Mouse (Mus musculus) WW6 (cell line): ENCODE data around the gene B3galt4.
"Not testable (repeated sequence)": the region's sequence is repeated elsewhere in the genome, so short reads cannot be mapped to it uniquely, and the experiment has no call there.

Source experiments
- DNase-seq: peaks from one replicate; pipeline ENCODE4 v3.0.0-alpha.2; 2013; ENCODE audit warnings: low read depth, low spot score

B3galt4 gene

GRCm38 (mm10) chr17:33968489-33968888 lies 17.2 kb upstream of the B3galt4 start:
- DNase-seq = no peak

DNA sequence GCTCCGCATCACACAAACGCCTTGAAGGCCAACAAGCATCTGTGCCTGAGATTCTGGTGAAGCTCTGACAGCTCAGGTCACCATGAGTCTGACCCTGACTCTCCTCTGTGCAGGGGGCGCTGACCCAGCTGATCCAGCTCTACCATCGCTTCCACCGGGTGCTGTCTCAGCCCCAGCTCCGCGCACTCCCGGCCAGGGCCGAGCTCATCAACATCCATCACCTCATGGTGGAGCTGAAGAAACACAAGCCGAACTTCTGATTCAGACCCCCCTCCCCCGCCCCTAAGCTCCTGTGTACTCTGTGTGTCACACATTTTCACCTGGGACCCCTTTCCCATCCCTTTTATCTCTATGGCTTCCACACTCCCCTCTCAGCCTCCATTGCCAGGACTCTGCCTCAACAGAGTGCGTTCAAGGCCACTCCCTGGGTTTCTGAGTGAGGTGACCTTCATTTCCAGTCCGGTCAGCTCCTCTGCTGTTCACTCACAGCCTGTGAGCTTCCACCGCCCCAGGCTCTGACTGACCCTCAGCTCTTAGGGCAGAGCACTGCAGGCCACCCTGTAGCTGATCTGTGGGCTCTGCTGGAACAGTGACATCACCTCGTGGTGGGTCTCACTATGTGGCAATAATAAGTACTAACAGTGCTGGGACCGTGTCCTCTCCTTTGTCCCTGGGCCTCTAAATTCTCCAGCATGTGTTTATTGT lies 14.7 kb upstream of the B3galt4 start:
- no peak for DNase-seq

- DNase-seq = no peak
Measured at GRCm38 (mm10) chr17:33965082-33965845, 14.0 kb upstream of the B3galt4 start.

DNA sequence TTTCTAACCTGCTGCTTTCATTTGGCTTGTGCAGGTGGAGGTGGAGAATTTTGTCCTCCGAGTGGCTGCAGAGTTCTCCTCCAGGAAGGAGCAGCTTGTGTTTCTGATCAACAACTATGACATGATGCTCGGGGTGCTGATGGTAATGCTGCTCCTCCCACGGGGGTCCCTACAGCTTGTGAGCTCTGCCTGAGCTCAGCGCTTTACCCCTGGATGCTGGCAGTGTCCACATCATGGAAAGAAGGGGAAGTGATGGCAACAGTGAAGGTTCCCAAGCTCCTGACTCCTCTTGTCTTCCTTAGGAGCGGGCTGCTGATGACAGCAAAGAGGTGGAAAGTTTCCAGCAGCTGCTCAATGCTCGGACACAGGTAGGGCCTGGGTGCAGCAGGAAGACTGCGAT lies 11.6 kb upstream of the B3galt4 start:
- no peak for DNase-seq

DNA sequence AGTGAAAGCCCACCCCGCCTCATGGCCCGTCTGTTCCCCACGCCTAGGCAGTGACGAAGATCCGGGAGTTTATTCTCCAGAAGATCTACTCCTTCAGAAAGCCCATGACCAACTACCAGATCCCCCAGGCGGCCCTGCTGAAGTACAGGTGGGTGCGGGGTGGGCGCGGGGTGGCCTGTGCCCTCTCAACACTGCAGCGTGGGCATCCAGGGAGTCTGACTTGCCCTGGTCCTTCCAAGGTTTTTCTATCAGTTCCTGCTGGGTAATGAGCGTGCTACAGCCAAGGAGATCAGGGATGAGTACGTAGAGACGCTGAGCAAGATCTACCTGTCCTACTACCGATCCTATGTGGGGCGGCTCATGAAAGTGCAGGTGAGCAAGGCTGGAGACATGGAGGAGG lies 8.7 kb upstream of the B3galt4 start:
- DNase-seq = no peak

DNA sequence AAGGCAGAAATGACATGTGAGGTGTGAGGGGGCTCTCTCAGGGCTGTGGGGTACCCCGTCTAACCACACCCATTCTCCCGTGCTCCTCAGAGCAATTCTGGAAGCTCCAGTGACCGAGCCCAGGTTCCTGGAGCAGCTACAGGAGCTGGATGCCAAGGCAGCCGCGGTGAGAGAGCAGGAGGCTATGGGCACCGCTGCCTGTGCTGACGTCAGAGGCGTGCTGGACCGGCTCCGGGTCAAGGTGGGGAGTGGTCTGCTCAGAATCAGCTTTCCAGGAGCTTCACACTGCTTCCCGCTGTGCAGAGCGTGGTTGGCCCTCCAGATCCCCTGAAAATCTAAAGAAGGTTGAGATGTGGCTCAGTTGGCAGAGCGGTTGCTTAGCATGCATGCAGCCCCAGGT lies 7.8 kb upstream of the B3galt4 start:
- no peak for DNase-seq

DNA sequence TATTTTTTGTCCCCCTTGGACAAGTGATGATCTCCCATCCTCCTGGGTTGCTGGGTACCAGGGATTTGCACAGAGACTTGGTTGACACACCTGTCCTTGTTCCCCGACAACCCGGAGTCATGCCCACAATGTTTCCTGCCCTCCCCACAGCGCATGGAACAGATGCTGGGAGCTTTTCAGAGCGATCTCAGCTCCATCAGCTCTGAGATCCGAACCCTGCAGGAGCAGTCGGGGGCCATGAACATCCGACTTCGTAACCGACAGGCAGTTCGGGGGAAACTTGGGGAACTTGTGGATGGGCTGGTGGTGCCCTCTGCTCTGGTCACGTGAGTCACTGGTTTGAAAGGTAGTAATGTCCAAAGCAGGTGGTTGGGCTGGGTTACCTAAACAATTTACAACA lies 7.2 kb upstream of the B3galt4 start:
- no peak for DNase-seq

GRCm38 (mm10) chr17:33957493-33957892 lies 6.2 kb upstream of the B3galt4 start:
- DNase-seq = no peak

DNA sequence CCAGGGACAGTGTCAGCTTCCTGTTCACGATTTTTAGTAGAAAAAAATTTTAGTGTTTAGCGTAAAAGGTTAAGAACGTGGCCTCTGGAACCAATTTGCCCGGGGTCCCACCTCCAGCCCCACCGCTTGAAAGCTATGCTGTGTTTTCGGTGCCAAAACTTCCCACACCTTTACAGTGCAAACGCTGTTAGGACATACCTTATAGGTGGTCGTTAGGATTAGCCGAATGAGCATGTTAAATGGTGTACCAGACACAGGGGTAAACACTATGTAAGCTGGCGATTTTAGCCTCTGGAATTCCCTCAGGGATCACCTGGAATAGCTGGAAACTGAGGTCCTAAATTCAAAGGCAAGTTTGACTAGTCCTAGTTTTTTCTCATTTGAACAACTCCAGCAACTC lies 5.0 kb upstream of the B3galt4 start:
- no peak for DNase-seq

- peak; percentile 89 for DNase-seq
Measured at GRCm38 (mm10) chr17:33955555-33956214, 4.4 kb upstream of the B3galt4 start, which contains the start of the genes Vps52 and Rps18. TSS of gene Vps52 (plus strand) at chr17:33955812. TSS of gene Rps18 (minus strand) at chr17:33956001.

DNA sequence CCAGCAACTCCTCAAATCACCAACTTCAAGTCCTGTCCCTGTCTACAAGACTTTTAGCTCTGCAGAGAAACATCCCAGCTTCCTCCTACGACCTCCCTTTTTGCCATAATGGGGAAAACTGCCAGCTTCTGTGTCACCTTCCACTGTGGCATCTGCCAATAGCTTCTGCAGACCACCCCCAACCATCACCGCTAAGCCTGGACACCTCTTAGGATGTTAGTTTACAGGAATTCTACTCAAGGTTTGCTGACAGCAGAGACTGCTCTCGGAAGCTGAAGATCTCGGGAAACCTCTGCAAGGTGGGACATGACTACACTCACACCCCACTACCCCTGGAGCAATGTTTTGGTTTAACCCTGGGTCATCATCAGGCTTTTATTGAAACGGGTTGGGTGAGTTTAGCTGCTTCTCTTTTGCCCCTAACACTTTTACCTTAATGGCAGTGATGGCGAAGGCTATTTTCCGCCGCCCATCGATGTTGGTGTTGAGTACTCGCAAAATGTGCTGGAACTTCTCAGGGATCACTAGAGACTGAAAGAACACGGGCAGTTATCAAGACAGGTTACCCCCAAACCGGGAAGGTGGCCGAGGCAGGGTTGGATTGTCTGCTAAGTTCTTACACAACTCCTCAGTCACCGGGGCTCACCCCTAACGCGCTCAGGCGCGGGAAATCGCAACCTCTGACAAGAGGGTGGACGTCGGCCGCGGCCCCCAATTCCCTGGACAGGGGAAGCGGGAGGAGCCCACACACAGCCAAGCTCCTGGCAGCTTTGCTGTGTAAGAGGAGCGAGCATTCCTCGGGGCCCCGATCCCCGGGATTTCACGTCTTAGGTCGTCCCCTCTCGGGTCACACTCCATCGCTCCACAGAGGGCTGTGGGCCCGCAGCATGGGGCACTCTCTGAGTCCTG lies 3.6 kb upstream of the B3galt4 start:
- DNase-seq = no peak

DNA sequence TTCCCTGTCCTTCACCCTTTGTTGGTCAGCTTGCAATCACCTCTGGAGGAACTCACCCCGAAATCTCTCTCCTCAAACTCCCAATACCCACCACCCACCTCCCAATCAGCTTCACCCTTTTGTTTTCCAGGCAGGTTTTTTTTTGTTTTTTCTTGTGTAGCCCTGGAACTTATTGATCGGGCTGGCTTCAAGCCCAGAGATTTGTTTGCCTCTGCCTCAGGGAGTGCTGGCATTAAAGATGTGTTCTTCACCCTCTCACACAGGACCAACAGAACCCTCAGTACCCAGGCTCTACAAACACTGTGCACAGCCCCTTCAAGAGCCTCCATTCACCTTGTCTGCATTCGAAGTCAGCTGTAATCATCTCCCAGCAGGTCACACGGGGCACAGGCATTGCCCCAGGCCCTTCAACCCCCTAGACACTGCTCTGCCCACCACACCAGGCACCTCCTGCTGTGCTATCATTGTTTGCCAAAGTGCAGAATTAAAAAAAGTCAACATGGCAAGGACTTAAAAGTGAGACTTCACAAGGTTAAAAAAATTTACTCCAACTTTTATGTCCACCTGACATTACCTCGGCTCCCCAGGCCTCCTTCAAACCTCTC lies 2.8 kb upstream of the B3galt4 start:
- no peak for DNase-seq

DNA sequence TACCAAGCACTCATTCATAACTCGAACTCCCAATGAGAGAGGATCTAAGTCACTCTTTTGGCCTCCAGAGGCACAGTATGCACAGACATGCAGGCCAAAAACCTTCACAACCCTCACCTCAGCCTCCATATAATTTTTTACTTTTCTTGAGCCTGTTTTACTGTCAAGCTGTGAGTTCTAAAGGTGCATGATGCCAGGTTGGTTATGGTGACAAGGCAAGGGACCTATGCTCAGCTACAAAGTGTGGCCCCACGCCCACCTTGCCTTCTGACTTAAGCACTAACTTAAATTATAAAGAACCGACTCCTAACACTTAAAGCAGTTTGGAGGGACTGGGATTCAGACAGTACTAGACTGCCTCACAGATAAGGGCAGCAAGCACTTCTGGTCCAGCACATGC lies 2.0 kb upstream of the B3galt4 start:
- no peak for DNase-seq

DNA sequence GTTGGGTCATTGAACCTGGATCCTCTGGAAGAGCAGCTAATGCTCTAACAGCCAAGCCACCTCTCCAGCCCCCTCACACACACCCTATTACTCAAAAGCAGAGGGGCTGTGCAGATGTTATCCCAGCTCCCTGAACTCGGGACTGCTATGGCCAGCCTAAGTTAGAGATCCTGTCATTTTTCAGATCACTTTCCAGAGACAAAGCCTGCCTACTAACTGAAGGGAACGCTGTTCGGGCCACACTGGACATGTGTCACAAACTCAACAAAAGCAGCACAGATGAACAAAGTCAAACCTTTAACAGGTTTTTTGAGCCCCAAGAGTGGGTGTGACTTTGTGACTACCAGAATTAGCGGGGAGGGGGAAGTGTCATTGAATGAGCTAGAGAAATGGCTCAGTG lies 1.6 kb upstream of the B3galt4 start:
- no peak for DNase-seq

DNA sequence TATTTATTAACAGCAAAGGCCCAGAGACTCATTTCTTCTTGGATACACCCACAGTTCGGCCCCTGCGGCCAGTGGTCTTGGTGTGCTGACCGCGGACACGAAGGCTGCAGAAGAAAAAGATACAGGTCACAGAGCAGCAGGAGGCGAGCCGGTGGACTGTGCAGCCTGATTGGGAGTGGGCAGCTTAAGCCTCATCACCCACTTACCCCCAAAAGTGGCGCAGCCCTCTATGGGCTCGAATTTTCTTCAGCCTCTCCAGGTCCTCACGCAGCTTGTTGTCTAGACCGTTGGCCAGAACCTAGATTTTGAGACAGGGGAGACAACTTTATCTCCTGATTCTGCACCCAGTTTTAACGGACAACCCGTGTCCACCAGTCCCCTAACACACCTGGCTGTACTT lies 727 bp upstream of the B3galt4 start:
- DNase-seq = not testable (repeated sequence)

DNA sequence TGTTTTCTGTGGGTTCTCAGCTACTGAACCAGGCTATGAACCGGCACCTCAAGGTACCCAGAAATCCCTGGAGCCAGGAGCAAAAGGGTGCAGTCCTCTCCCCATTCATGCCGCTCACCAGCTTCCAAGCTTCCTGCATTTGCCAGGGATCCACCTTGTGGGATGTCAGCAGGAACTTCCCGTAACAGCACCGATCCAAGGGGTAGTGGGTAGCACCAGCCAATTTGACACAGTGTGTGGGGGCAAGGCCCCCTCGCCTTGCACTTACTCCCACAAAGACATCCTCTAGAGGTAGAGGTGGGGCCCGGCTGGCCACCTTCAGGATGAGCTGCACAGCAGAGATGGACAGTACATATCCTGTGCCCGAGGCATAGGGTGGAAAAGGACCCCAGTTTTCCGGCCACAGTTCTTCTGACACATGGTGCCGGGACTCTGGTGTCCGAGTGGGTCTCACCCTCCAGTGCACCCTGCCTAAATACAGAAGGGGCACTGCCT lies 1.1 kb downstream of the B3galt4 start:
- DNase-seq = no peak

GRCm38 (mm10) chr17:33948905-33949537 lies 2.3 kb downstream of the B3galt4 start:
- no peak for DNase-seq

- DNase-seq = no peak
Measured at GRCm38 (mm10) chr17:33948090-33948904, 3.0 kb downstream of the B3galt4 start.

GRCm38 (mm10) chr17:33947430-33948089 lies 3.7 kb downstream of the B3galt4 start:
- DNase-seq = no peak
